Comparison of ENCODE assay signal across 10 mouse cellular contexts in genomic region chr8:121897205-121897604, GRCm38 (mm10). TPM values are rescaled to one million over a fixed set of nuclear protein-coding genes. Genes with fewer than 3 reads are reported as not detected.
DNase-seq lines count a peak whose midpoint lies in the region; ATAC-seq and TF ChIP-seq lines count a peak whose summit lies in the region.
"Had no signal": no experiment of that assay in that cellular context is flagged by ENCODE, and none has a peak within 500 bp of the region (broad histone marks: within the 10 kb centered on the region; RNA-seq: fewer than 3 reads in every experiment).

No protein-coding gene starts in this region.

- no peak for TF ChIP-seq CTCF in G1E (IDR thresholded peaks at IDR 0.05; ENCODE audit: low read depth, low read length)

- no peak overlapping the region for H3K9ac ChIP-seq in kidney, embryonic 15.5 days
- H3K9ac ChIP-seq in forebrain, embryonic 14.5 days (ENCODE audit: low read length) = no peak overlapping the region
- peak overlapping the region; percentile 81 for H3K9ac ChIP-seq in liver, embryonic 15.5 days

- peak overlapping the region; percentile 48; the same call in 1 of the 2 replicates for H3K4me2 ChIP-seq in kidney, embryonic 15.5 days
- H3K4me2 ChIP-seq in forebrain, embryonic 14.5 days (ENCODE audit: low read length) = no peak overlapping the region
- H3K4me2 ChIP-seq in liver, embryonic 15.5 days = peak overlapping the region; percentile 92

- ATAC-seq in kidney, embryonic 15.5 days (replicated peaks; ENCODE audit: low FRiP score) = no peak
- ATAC-seq in G1E (ENCODE audit: extremely low read depth, insufficient number of reproducible peaks, low FRiP score, poor library complexity, severe bottlenecking) = no peak
- ATAC-seq in forebrain, embryonic 14.5 days = no peak
- no peak for ATAC-seq in liver, embryonic 15.5 days (ENCODE audit: insufficient read depth)
- no peak for ATAC-seq in CD4-positive, CD25-positive, alpha-beta regulatory T cell, adult 4 months
- ATAC-seq: inflammation-experienced regulatory T-cells, adult 6 months had no signal

- H3K9me3 ChIP-seq in kidney, embryonic 15.5 days (replicated peaks) = no peaks in the 10 kb centered on the region
- H3K9me3 ChIP-seq in G1E (replicated peaks) = no peaks in the 10 kb centered on the region
- no peaks in the 10 kb centered on the region for H3K9me3 ChIP-seq in forebrain, embryonic 14.5 days (replicated peaks; ENCODE audit: control insufficient read depth, low read length)
- H3K9me3 ChIP-seq in liver, embryonic 15.5 days (replicated peaks) = no peaks in the 10 kb centered on the region

- no peaks in the 10 kb centered on the region for H3K27me3 ChIP-seq in kidney, embryonic 15.5 days
- no peaks in the 10 kb centered on the region for H3K27me3 ChIP-seq in G1E (ENCODE audit: insufficient read depth, low read length)
- H3K27me3 ChIP-seq in forebrain, embryonic 14.5 days (replicated peaks; ENCODE audit: control insufficient read depth, insufficient read depth, low read length) = no peaks in the 10 kb centered on the region
- no peaks in the 10 kb centered on the region for H3K27me3 ChIP-seq in liver, embryonic 15.5 days

- no peak overlapping the region for H3K4me3 ChIP-seq in kidney, embryonic 15.5 days (replicated peaks)
- H3K4me3 ChIP-seq in G1E (ENCODE audit: low read depth, low read length) = peak overlapping the region; percentile 10; the same call in 1 of the 2 replicates
- no peak overlapping the region for H3K4me3 ChIP-seq in forebrain, embryonic 14.5 days (ENCODE audit: low read depth, low read length)
- peak overlapping the region; percentile 54 for H3K4me3 ChIP-seq in liver, embryonic 15.5 days (replicated peaks)

- H3K27ac ChIP-seq in kidney, embryonic 15.5 days = peak overlapping the region; percentile 97
- peak overlapping the region; percentile 95 for H3K27ac ChIP-seq in forebrain, embryonic 14.5 days (ENCODE audit: low read depth, low read length)
- peak overlapping the region; percentile 100 for H3K27ac ChIP-seq in liver, embryonic 15.5 days (replicated peaks)

- peaks cover 66% of the 10 kb centered on the region for H3K4me1 ChIP-seq in kidney, embryonic 15.5 days
- peaks cover 70% of the 10 kb centered on the region for H3K4me1 ChIP-seq in G1E (ENCODE audit: insufficient read depth, low read depth, low read length)
- peaks cover 27% of the 10 kb centered on the region for H3K4me1 ChIP-seq in forebrain, embryonic 14.5 days (ENCODE audit: control insufficient read depth, insufficient read depth, low read length)
- peaks cover 85% of the 10 kb centered on the region for H3K4me1 ChIP-seq in liver, embryonic 15.5 days (replicated peaks)

- 51% methylated on average over 9 of the region's 9 CpGs for WGBS in kidney, embryonic 15.5 days
- WGBS in forebrain, embryonic 14.5 days = 86% methylated on average over 9 of the region's 9 CpGs
- 69% methylated on average over 9 of the region's 9 CpGs for WGBS in liver, embryonic 15.5 days (ENCODE audit: insufficient replicate concordance)

- H3K36me3 ChIP-seq in kidney, embryonic 15.5 days = peaks cover 15% of the 10 kb centered on the region
- peaks cover 96% of the 10 kb centered on the region for H3K36me3 ChIP-seq in G1E (replicated peaks)
- 0 out of 2 replicates have a peak, but pooled peaks cover 10% of the 10 kb centered on the region for H3K36me3 ChIP-seq in forebrain, embryonic 14.5 days (ENCODE audit: control insufficient read depth, insufficient read depth, low read length)
- peaks cover 79% of the 10 kb centered on the region for H3K36me3 ChIP-seq in liver, embryonic 15.5 days (replicated peaks)

- no peak for DNase-seq in kidney, postnatal 4 days
- no peak for DNase-seq in G1E (ENCODE audit: low spot score)
- no peak for DNase-seq in forebrain, embryonic 14.5 days (ENCODE audit: low spot score)
- DNase-seq in spleen, adult 12 weeks (ENCODE audit: low spot score) = no peak
- DNase-seq in layer of hippocampus, postnatal 14 days (ENCODE audit: low spot score in 2 of 2) = no peak

RNA-seq across cellular contexts. Expression of gene Slc7a5, which starts 10.3 kb away (rescaled TPM):
- polyA plus RNA-seq in kidney, embryonic 15.5 days (2015; fragmentation: Nextera tagmentation; extraction: Ambion mirVana) = 16.7 and 19.3 TPM in 2 replicates
- total RNA-seq in G1E (2014; fragmentation: Nextera tagmentation) (88.8 and 141 TPM in 2 replicates), G1E (2017) (32.5 and 32.6 TPM in 2 replicates)
- 92.9 and 127 TPM in 2 replicates for polyA plus RNA-seq in G1E (2012)
- polyA plus RNA-seq in forebrain, embryonic 14.5 days (2014; fragmentation: Nextera tagmentation; extraction: Ambion mirVana) = 37.9 and 39.7 TPM in 2 replicates
- 38.2 and 42.4 TPM in 2 replicates for polyA plus RNA-seq in liver, embryonic 15.5 days (2015; fragmentation: Nextera tagmentation; extraction: Ambion mirVana)
- polyA plus RNA-seq in CD4-positive, CD25-positive, alpha-beta regulatory T cell, adult 4 months (2017; shearing (Covaris generic)) = 1 to 10 TPM; 1.8 to 3.3 TPM
- total RNA-seq in layer of hippocampus, postnatal 14 days (2021) = 100 to 1,000 TPM; 133 to 140 TPM

RNA-seq across cellular contexts. Expression of gene Car5a, which starts 47.5 kb away (rescaled TPM):
- 0.40 TPM in 1 of 2 replicates, not detected in the other for polyA plus RNA-seq in kidney, embryonic 15.5 days (2015; fragmentation: Nextera tagmentation; extraction: Ambion mirVana)
- total RNA-seq in G1E (2014; fragmentation: Nextera tagmentation) = 0.68 and 1.4 TPM in 2 replicates
- 0.16 TPM in 1 of 2 replicates, not detected in the other for total RNA-seq in G1E (2017)
- 0.41 and 0.57 TPM in 2 replicates for polyA plus RNA-seq in G1E (2012)
- polyA plus RNA-seq in forebrain, embryonic 14.5 days (2014; fragmentation: Nextera tagmentation; extraction: Ambion mirVana) = 0.28 and 0.46 TPM in 2 replicates
- polyA plus RNA-seq in liver, embryonic 15.5 days (2015; fragmentation: Nextera tagmentation; extraction: Ambion mirVana) = 3.2 and 4.5 TPM in 2 replicates
- polyA plus RNA-seq in CD4-positive, CD25-positive, alpha-beta regulatory T cell, adult 4 months (2017; shearing (Covaris generic)) = not detected
- not detected for total RNA-seq in layer of hippocampus, postnatal 14 days (2021)
- polyA plus RNA-seq: inflammation-experienced regulatory T-cells, adult 6 months; limb, embryonic 11.5 days had no signal

RNA-seq across cellular contexts. Expression of gene Banp, which starts 52.3 kb away (rescaled TPM):
- 41.2 and 43.3 TPM in 2 replicates for polyA plus RNA-seq in kidney, embryonic 15.5 days (2015; fragmentation: Nextera tagmentation; extraction: Ambion mirVana)
- total RNA-seq in G1E (2014; fragmentation: Nextera tagmentation) = 35.7 and 43.5 TPM in 2 replicates
- 42.5 and 46.6 TPM in 2 replicates for total RNA-seq in G1E (2017)
- polyA plus RNA-seq in G1E (2012) = 49.1 and 50.7 TPM in 2 replicates
- polyA plus RNA-seq in forebrain, embryonic 14.5 days (2014; fragmentation: Nextera tagmentation; extraction: Ambion mirVana) = 47.2 and 57.7 TPM in 2 replicates
- polyA plus RNA-seq in liver, embryonic 15.5 days (2015; fragmentation: Nextera tagmentation; extraction: Ambion mirVana) = 15.2 and 20.6 TPM in 2 replicates
- 10 to 100 TPM; 34.5 to 47.5 TPM for polyA plus RNA-seq in CD4-positive, CD25-positive, alpha-beta regulatory T cell, adult 4 months (2017; shearing (Covaris generic))
- 10 to 100 TPM; 27.1 to 43.0 TPM for total RNA-seq in layer of hippocampus, postnatal 14 days (2021)

Comparison
In these comparisons a context has a peak if more than half of its experiments do, and no peak if none do; other contexts are left out.
1. H3K4me3 ChIP-seq: peak in G1E (single experiment) and liver, embryonic 15.5 days (single experiment); none in kidney, embryonic 15.5 days (single experiment) and forebrain, embryonic 14.5 days (single experiment).
2. Peak in every context shown above with its lines, with median percentiles within 50 percentile points of each other: H3K27ac ChIP-seq.